In the genomic region with DNA sequence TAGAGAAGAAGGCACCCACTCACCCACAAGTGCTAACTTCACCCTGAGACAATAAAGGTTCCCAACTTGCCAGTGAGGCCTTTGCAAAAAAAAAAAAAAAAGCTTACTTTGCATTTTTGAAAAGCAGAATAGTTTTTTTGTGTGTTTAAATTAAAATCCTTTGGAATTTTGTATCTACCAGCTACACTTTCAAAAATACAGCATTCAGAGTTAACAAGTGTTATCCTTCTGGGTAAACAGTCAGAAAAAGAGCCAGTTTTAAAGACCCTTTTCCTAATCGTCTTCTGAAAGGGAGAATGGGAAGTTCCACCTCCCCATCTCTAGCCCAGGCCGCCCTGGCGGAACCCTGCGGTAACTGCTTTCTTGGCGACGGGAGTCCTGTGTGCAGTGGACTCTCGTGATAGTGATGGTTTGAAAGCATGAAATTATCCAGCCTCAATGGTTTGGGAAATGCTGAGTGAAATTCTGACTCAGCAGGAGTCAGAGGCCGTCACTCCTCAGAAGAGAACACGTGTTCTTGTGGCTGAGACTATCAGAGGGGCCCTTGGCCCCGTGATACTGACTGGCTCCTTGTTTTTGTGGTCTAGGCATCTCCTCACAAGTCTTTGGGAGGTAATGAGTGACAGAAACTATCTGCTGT, we compare ENCODE assay signal across 8 mouse cellular contexts.
DNase-seq lines count a peak whose midpoint lies in the region.

No protein-coding gene starts in this region.

- DNase-seq in spleen, adult 12 weeks (ENCODE audit: low spot score), result peak; percentile 52
- no peak for DNase-seq in spleen, adult 18-20 months
- DNase-seq in NIH3T3 (ENCODE audit: low read depth) (peak; percentile 77), liver (peak; percentile 81)
- DNase-seq in naive thymus-derived CD4-positive, alpha-beta T cell, adult 2 months (ENCODE audit: low read depth), result peak; percentile 12
- DNase-seq in frontal cortex, postnatal 14 days (ENCODE audit: low spot score in 2 of 2), result no peak
- no peak for DNase-seq in B cell, adult 2 months
- no peak for DNase-seq in left cerebral cortex, adult 9 months (ENCODE audit: low spot score in 2 of 2)

Comparison
In these comparisons a context has a peak if more than half of its experiments do, and no peak if none do; other contexts are left out.
1. DNase-seq: peak in spleen, adult 12 weeks (single experiment), NIH3T3 (single experiment), liver (single experiment) and naive thymus-derived CD4-positive, alpha-beta T cell, adult 2 months (single experiment); none in spleen, adult 18-20 months (0 of 2), frontal cortex, postnatal 14 days (0 of 2), B cell, adult 2 months (0 of 2) and left cerebral cortex, adult 9 months (0 of 2).